Mouse (Mus musculus) spleen, adult 2 months (tissue): ENCODE results near the gene Ada.

Source experiments
- CTCF ChIP-seq: fragments of 200-500 bp; IDR thresholded peaks from 2 replicates; pipeline ENCODE4 v1.5.1; 2011; ENCODE audit warnings: mild to moderate bottlenecking, inconsistent platforms; ENCODE audit not compliant: insufficient read depth, insufficient read length, insufficient replicate concordance; ENCODE audit errors: extremely low read depth
- POLR2A ChIP-seq: fragments of 200-500 bp; IDR thresholded peaks from 2 replicates; pipeline ENCODE4 v1.6.1; 2011; ENCODE audit warnings: low read depth, low read length, inconsistent platforms

- TF ChIP-seq CTCF, result no peak
- TF ChIP-seq POLR2A, result no peak
Measured at GRCm38 (mm10) chr2:163676745-163677144, 73.3 kb downstream of the Ada start.
